Mouse (Mus musculus) ES-Bruce4 (cell line): Measurements from ENCODE around the gene Kif11.

ENCODE experiments used
- CTCF ChIP-seq: IDR thresholded peaks from one replicate; pipeline ENCODE4 v1.8.1; 2011; ENCODE audit warnings: low read depth, low read length
- POLR2A ChIP-seq: IDR thresholded peaks from one replicate; pipeline ENCODE4 v1.8.1; 2011; ENCODE audit warnings: low read length; ENCODE audit not compliant: insufficient read depth

- TF ChIP-seq CTCF (no peak), POLR2A (no peak)
Measured at GRCm38 (mm10) chr19:37343899-37344298, 32.3 kb upstream of the Kif11 start.
